Mouse (Mus musculus) intestine, embryonic 16.5 days (tissue): ENCODE results near the gene Gm13272. TPM values are rescaled to one million over a fixed set of nuclear protein-coding genes. Genes with fewer than 3 reads are reported as not detected.
"Not testable (repeated sequence)": the region's sequence is repeated elsewhere in the genome, so short reads cannot be mapped to it uniquely, and the experiment has no call there.

Source experiments
- ATAC-seq: fragments of 200-750 bp; cut with Nextera tagmentation; 2 replicates; pipeline ENCODE4 v1.8.0; 2017; ENCODE audit warnings: moderate TSS enrichment, moderate library complexity
- H3K27ac ChIP-seq: fragments of 300-500 bp; sonication (generic); 2 replicates; pipeline ENCODE4 v1.5.1; 2014; ENCODE audit warnings: mild to moderate bottlenecking, low read length
- H3K27me3 ChIP-seq: fragments of 300-500 bp; sonication (generic); replicated peaks from 2 replicates; pipeline ENCODE4 v1.6.1; 2014; ENCODE audit warnings: low read length, control low read depth, mixed read lengths; ENCODE audit not compliant: control insufficient read depth, insufficient read depth
- H3K36me3 ChIP-seq: fragments of 300-500 bp; sonication (generic); 2 replicates; pipeline ENCODE4 v1.6.1; 2014; ENCODE audit warnings: low read length, control low read depth; ENCODE audit not compliant: control insufficient read depth, insufficient read depth
- H3K4me1 ChIP-seq: fragments of 300-500 bp; sonication (generic); 2 replicates; pipeline ENCODE4 v1.6.1; 2014; ENCODE audit warnings: low read length, control low read depth, mixed read lengths; ENCODE audit not compliant: control insufficient read depth, insufficient read depth
- H3K4me2 ChIP-seq: fragments of 300-500 bp; sonication (generic); 2 replicates; pipeline ENCODE4 v1.6.1; 2014; ENCODE audit warnings: low read depth, low read length, control low read depth
- H3K4me3 ChIP-seq: fragments of 300-500 bp; sonication (generic); 2 replicates; pipeline ENCODE4 v1.5.1; 2014; ENCODE audit warnings: mild to moderate bottlenecking, low read length
- H3K9ac ChIP-seq: fragments of 300-500 bp; sonication (generic); 2 replicates; pipeline ENCODE4 v1.6.1; 2014; ENCODE audit warnings: low read depth, low read length
- H3K9me3 ChIP-seq: fragments of 300-500 bp; sonication (generic); 2 replicates; pipeline ENCODE4 v1.6.1; 2016; ENCODE audit warnings: low read length, control low read depth; ENCODE audit not compliant: control insufficient read depth
- WGBS: fragments of 180-500 bp; shearing (Covaris S2); extraction: QIAGEN DNeasy Blood & Tissue Kit; methylation state at CpG from one replicate; pipeline ENCODE4 v1.1.7; 2014; 5-methylcytosine and 5-hydroxymethylcytosine counted together
- polyA plus RNA-seq: library from polyadenylated mRNA; unstranded; fragments of >200 nt; fragmentation: Nextera tagmentation; extraction: Ambion mirVana; gene quantifications from 2 replicates; pipeline ENCODE4 v1.2.1, GENCODE M21; 2015

Gm13272 gene
- 0.28 TPM in 1 of 2 replicates, not detected in the other for polyA plus RNA-seq

DNA sequence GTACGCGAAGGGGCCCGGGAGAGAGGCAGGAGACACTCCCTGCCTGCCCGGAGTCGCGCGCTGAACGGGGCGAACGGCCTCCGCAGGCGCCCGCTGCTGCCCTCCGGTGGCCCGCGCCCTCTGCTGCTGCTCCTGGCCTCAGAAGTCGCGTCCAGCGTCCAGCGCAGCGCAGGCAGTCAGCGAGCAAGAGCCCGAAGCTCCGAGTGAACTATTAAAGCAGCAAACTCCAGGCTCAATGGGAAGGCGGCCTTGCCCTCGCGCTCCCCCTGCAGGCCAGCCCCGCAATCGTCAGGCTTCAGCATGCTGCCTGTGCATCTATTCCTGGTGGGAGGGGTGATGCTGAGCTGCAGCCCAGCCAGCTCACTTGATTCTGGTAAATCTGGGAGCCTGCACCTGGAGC lies at the start of gene Gm13272:
TSS of gene Gm13272 (plus strand) at position 301 of the 400 bp plus-strand sequence.
- H3K9ac ChIP-seq, H3K4me1 ChIP-seq, H3K27ac ChIP-seq, H3K27me3 ChIP-seq, H3K9me3 ChIP-seq, H3K4me2 ChIP-seq, H3K36me3 ChIP-seq, ATAC-seq, H3K4me3 ChIP-seq: not testable (repeated sequence)
- no CpG with 5 or more reads among the region's 29 CpGs for WGBS

DNA sequence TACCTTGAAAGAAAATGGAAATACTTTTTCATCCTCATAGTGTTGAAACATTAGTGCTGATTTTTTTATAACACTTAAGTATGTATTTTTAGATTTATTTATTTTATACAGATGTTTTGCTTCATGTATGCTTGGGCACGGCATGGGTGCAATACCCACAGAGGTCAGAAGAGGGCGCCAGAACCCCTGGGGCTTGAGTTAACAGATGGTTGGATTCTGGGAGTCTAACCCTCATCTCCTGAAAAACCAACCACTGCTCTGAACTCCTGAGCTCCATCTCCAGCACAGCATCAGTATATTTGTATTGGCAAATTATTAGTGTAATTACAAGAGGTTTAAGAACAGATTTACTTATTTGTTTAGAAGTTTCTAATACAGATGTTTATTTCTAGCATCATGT lies 41.2 kb upstream of the Gm13272 start:
- H3K9ac ChIP-seq, result no peak overlapping the region
- no peaks in the 10 kb centered on the region for H3K9me3 ChIP-seq
- 4% methylated on average over 2 of the region's 2 CpGs for WGBS
- ATAC-seq, result no peak
- H3K4me3 ChIP-seq, result no peak overlapping the region
- no peak overlapping the region for H3K4me2 ChIP-seq
- H3K27me3 ChIP-seq, result no peaks in the 10 kb centered on the region
- H3K4me1 ChIP-seq, result peaks cover 3% of the 10 kb centered on the region; the same call in 1 of the 2 replicates
- H3K36me3 ChIP-seq, result no peaks in the 10 kb centered on the region
- H3K27ac ChIP-seq, result no peak overlapping the region

DNA sequence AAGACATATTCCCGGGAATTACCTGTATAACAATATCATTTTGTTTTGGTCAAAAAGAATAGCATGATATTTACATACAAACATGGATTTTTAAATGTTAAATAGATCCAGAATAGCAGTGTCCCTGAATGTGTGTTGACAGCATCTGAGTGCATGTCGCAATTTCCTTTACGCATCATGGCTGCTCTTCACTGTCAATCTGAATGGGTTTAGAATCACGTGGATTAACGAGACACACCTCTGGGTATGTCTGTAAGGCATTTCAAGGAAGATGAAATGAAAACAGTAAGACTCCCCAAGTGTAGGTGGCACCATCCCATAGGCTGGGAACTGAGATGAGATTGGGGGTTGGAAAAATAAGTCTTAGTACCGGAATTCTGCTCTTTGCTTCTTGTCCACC lies 40.6 kb upstream of the Gm13272 start:
- Histone ChIP-seq H3K4me2 (no peak overlapping the region), H3K27ac (no peak overlapping the region), H3K27me3 (no peaks in the 10 kb centered on the region), H3K36me3 (no peaks in the 10 kb centered on the region), H3K9ac (no peak overlapping the region), H3K4me1 (peaks cover 3% of the 10 kb centered on the region; the same call in 1 of the 2 replicates), H3K4me3 (no peak overlapping the region), H3K9me3 (no peaks in the 10 kb centered on the region)
- ATAC-seq, result no peak
- 86% methylated on average over 6 of the region's 6 CpGs for WGBS

DNA sequence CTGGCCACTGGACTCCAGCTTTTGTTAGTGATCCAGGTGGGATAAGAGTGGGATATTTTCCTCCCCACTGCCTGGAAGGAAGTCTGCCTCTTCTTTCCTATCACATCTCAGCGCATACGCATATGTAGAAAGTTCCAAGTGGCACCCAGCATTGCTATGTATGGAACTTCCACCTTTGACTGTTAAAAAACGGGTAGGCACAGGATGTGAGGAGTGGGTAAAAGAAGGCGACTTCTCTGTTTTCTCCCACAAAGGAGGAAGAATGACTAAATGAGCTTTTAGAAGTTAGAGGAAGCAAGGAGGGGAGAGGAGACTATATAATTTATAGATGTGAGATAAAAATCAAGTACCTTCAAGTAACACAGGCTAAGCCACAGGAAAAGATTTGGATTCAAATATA lies 38.2 kb upstream of the Gm13272 start:
- 86% methylated on average over 4 of the region's 4 CpGs for WGBS
- no peak overlapping the region for H3K4me2 ChIP-seq
- no peak overlapping the region for H3K9ac ChIP-seq
- no peak overlapping the region for H3K27ac ChIP-seq
- no peaks in the 10 kb centered on the region for H3K36me3 ChIP-seq
- H3K4me1 ChIP-seq, result peaks cover 3% of the 10 kb centered on the region; the same call in 1 of the 2 replicates
- H3K27me3 ChIP-seq, result no peaks in the 10 kb centered on the region
- no peaks in the 10 kb centered on the region for H3K9me3 ChIP-seq
- no peak overlapping the region for H3K4me3 ChIP-seq
- ATAC-seq, result no peak

DNA sequence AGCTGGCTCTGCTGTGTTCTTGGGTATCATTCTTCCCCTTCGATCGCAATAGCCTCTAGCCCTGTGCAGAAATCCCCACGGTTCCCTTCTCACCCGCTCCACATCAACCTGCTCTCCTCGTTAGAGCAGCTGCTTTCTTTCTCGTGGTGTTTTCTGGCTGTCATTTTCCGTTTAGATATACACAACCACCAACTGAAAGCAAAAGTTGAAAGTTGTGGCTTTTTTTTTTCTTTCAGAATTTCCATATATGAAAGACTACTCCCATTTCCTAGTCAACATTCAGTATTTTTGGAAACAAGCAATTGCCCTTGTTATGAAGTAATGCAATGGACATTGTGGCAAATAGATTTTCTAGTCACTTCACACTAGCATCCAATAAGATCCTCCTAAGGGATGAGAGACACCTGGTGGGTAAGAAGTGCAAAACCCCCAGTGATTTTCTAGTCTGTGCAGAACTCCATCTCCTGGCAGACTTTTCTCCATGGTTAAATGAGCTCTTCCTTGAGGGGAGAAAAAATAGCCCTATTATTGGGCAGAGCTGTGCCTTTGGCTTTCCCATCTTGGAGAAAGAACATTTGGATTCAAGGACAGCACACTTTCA lies 36.8 kb upstream of the Gm13272 start:
- no peaks in the 10 kb centered on the region for H3K36me3 ChIP-seq
- H3K4me1 ChIP-seq, result peaks cover 3% of the 10 kb centered on the region; the same call in 1 of the 2 replicates
- H3K27ac ChIP-seq, result no peak overlapping the region
- H3K4me3 ChIP-seq, result no peak overlapping the region
- H3K9ac ChIP-seq, result no peak overlapping the region
- no peak for ATAC-seq
- H3K27me3 ChIP-seq, result no peaks in the 10 kb centered on the region
- no peak overlapping the region for H3K4me2 ChIP-seq
- 58% methylated on average over 7 of the region's 7 CpGs for WGBS
- no peaks in the 10 kb centered on the region for H3K9me3 ChIP-seq

DNA sequence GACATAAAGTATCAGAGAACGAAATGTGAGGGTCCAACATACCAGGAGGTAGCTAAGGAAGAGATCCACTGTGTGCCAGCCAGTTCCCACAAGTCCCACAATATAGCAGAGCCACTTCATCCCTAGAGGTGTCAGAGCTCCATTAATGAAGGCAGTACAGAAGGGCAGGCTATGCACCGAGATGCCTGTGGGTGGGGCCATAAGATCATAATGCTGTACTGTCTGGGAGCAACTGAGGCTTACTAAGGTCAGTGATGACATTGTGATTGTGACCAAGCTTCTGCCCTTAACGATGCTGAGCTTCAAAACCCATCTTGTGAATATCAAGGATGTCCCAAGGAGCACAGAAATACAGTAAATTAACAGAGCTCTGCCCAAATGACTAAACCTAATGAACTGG lies 35.4 kb upstream of the Gm13272 start:
- H3K27ac ChIP-seq, result no peak overlapping the region
- H3K4me3 ChIP-seq, result no peak overlapping the region

DNA sequence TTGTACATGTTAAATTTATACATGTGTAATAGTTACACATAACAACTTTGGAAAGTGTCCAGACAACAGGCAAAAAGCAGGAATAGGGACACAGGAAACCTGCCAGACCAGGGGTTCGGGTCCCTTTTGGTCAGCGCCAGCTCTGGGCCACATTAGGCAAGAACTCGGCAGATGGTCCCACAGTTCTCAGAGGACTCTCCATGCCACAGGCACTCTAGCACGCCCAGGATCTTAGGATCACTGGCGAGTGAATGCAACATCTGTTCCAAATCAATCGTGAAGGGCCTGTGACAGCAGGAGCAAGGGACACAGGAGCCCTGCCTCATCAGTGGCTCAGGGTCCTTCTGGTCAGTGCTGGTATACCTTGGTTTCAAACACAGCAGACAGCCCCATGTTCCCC lies 29.7 kb upstream of the Gm13272 start:
- Histone ChIP-seq H3K36me3 (no peaks in the 10 kb centered on the region), H3K27ac (no peak overlapping the region), H3K4me1 (no peaks in the 10 kb centered on the region), H3K4me3 (no peak overlapping the region), H3K27me3 (no peaks in the 10 kb centered on the region), H3K9me3 (no peaks in the 10 kb centered on the region), H3K4me2 (no peak overlapping the region), H3K9ac (no peak overlapping the region)
- WGBS, result 59% methylated on average over 6 of the region's 6 CpGs
- ATAC-seq, result no peak

More for the DNA sequence above, 35.4 kb upstream of the Gm13272 start:
- H3K36me3 ChIP-seq, result no peaks in the 10 kb centered on the region
- peaks cover 3% of the 10 kb centered on the region; the same call in 1 of the 2 replicates for H3K4me1 ChIP-seq
- H3K27me3 ChIP-seq, result no peaks in the 10 kb centered on the region
- no peak overlapping the region for H3K9ac ChIP-seq
- no peak for ATAC-seq
- no peak overlapping the region for H3K4me2 ChIP-seq
- 78% methylated on average over 3 of the region's 3 CpGs for WGBS
- H3K9me3 ChIP-seq, result no peaks in the 10 kb centered on the region

DNA sequence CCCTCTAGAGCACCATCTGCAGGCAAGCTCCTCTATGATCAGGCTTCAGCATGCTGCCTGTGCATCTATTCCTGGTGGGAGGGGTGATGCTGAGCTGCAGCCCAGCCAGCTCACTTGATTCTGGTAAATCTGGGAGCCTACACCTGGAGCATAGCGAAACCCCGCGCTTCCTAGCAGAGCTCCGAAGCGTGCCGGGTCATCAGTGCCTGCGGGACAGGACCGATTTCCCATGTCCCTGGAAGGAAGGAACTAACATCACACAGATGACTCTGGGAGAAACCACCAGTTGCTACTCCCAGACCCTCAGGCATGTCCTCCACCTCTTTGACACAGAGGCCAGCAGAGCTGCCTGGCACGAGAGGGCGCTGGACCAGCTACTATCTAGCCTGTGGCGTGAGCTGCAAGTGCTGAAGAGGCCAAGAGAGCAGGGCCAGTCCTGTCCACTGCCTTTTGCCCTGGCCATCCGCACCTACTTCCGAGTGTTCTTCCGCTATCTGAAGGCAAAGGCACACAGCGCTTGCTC lies 24.8 kb upstream of the Gm13272 start, which contains the start of gene Gm13271:
TSS of gene Gm13271 (plus strand) at position 51 of the 523 bp plus-strand sequence.
- not testable (repeated sequence) for H3K9me3 ChIP-seq, H3K4me3 ChIP-seq, H3K36me3 ChIP-seq, H3K27me3 ChIP-seq, H3K27ac ChIP-seq, H3K9ac ChIP-seq, ATAC-seq, H3K4me1 ChIP-seq, H3K4me2 ChIP-seq
- WGBS, result 74% methylated on average over 14 of the region's 15 CpGs

DNA sequence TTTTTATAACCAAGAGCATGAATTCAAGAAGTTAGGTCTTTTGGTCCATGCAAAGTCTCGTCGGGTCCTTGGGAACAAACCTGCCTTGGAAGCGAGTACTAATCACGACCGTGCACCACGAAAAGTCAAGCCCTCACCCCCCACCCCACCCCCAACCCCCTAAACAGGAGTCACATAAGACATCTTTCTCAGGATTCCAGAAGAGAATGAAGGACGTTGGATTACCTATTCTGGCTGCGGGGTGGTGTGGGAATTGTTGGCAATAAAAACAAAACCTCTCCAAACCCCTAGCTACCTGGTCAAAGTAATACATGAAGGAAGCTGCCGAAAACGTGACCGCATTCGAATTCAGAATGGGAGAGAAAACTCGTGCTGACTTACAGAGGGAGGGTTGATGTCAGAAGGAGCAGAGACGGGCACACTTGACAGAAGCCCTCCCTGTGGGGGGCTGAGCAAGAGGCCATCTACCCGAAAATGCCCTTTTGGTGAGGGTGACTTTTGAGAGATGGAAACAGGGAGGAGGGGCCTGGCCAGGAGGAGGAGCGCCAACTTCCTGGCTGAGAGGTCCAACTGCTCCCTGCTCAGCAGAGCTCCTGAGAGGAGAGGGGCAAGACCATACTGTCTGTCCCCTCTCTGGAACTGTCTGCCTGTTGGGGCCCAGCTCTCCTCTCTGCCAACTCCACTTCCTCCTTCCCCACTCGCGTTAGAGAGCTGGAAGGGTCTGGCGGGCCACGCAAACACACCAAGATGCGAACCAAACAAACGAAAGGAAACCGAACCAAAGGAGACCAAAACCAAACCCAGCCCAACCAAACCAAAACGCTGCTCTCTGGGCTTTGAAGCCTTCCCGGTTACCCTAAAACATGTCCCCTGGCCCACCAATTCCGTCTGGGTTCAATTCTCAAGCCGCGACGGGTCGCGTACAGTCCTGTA lies 22.8 kb upstream of the Gm13272 start:
- H3K4me1 ChIP-seq, H3K27me3 ChIP-seq, H3K9me3 ChIP-seq, H3K36me3 ChIP-seq: not testable (repeated sequence)
- peak overlapping the region; percentile 59 for H3K4me2 ChIP-seq
- peak overlapping the region; percentile 72 for H3K9ac ChIP-seq
- H3K4me3 ChIP-seq, result peak overlapping the region; percentile 49
- WGBS, result 10% methylated on average over 28 of the region's 31 CpGs
- ATAC-seq, result peak; percentile 33; the same call in 1 of the 2 replicates
- H3K27ac ChIP-seq, result peak overlapping the region; percentile 94
